Mouse (Mus musculus) olfactory bulb, adult 2 months (tissue): Measurements from ENCODE around the gene Adamts1.

Experiments used
- CTCF ChIP-seq: fragments of 200-500 bp; IDR thresholded peaks from 2 replicates; pipeline ENCODE4 v1.5.1; 2012; ENCODE audit warnings: low read depth, mild to moderate bottlenecking, low read length, moderate library complexity; ENCODE audit not compliant: insufficient read depth
- POLR2A ChIP-seq: fragments of 200-500 bp; IDR thresholded peaks from 2 replicates; pipeline ENCODE4 v1.6.1; 2012; ENCODE audit warnings: mild to moderate bottlenecking, low read depth, low read length, moderate library complexity; ENCODE audit not compliant: insufficient read depth

DNA sequence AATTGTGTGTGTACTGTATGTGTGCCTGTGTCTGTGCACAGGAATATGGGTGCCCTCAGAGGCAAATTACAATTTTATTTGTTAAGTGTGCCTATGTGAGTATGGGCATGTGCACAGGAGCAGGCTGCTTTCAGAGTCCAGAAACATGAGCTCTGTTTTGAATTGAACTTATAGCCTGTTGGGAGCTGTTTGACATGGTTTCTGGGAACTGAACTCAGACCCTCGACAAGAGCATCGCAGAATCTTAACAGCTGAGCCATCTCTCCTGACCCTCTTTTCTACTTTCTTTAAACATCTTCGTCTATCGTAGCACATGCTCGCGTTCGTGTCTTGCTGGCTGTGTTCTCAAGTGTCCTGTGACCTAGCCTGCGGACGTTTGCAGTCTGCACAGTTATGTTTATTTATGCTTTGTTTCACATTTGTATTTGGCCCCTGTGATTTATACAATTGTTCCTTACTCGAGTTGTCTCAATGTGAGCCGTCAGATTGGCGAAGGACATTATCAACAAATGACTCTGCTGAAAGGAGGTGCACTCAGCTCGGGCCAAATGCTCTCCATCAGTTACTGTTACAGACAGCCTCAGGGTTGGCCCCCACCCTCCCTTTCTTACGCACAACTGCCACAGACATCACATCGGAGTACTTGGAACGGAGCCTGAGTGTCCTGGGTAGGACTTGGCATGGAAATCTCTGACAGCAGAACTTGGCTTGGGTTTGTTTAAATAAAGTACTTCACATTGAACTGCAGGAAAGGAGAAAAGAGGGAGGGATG lies 55.1 kb downstream of the Adamts1 start:
- TF ChIP-seq POLR2A, result no peak
- TF ChIP-seq CTCF, result no peak
